Mouse (Mus musculus) ovary, postnatal 14 days (tissue): ENCODE results near the gene Vsig8.

ENCODE experiments used
- DNase-seq: peaks from one replicate; pipeline ENCODE4 v3.0.0; 2022; ENCODE audit warnings: low spot score

Vsig8 gene

GRCm38 (mm10) chr1:172593321-172593720, 37.6 kb downstream of the Vsig8 start:
- DNase-seq = no peak

- DNase-seq = no peak
Observed at GRCm38 (mm10) chr1:172593956-172594355, 38.2 kb downstream of the Vsig8 start.

GRCm38 (mm10) chr1:172594495-172594894, 38.8 kb downstream of the Vsig8 start:
- peak; percentile 36 for DNase-seq

- DNase-seq = no peak
Observed at GRCm38 (mm10) chr1:172602326-172602725, 46.6 kb downstream of the Vsig8 start, which contains the start of gene Fcrl6. Gene Fcrl6 (minus strand): TSS chr1:172602551.

- no peak for DNase-seq
Observed at GRCm38 (mm10) chr1:172611304-172611703, 55.6 kb downstream of the Vsig8 start.

- DNase-seq = no peak
Observed at GRCm38 (mm10) chr1:172612745-172613144, 57.0 kb downstream of the Vsig8 start.
